Mouse (Mus musculus): ENCODE results near the gene Gm13290.

DNA sequence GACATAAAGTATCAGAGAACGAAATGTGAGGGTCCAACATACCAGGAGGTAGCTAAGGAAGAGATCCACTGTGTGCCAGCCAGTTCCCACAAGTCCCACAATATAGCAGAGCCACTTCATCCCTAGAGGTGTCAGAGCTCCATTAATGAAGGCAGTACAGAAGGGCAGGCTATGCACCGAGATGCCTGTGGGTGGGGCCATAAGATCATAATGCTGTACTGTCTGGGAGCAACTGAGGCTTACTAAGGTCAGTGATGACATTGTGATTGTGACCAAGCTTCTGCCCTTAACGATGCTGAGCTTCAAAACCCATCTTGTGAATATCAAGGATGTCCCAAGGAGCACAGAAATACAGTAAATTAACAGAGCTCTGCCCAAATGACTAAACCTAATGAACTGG lies 29.4 kb upstream of the Gm13290 start:
- TF ChIP-seq POLR2A (IDR thresholded peaks at IDR 0.05; ENCODE audit: control insufficient read depth, low read depth, low read length) (no peak), CTCF (IDR thresholded peaks at IDR 0.05; ENCODE audit: control insufficient read depth, insufficient read depth, insufficient replicate concordance, low read depth, low read length) (no peak)

Data from testis, adult 2 months (tissue).